Mouse (Mus musculus): Measurements from ENCODE around the gene Becn1. TPM values are rescaled to one million over a fixed set of nuclear protein-coding genes. Genes with fewer than 3 reads are reported as not detected.

Gene Becn1
- 178 TPM for total RNA-seq (2023)

GRCm38 (mm10) chr11:101302004-101302798 lies at the start of gene Becn1:
Gene Becn1 (minus strand): TSS chr11:101302286.

GRCm38 (mm10) chr11:101330371-101330924 lies 28.4 kb upstream of the Becn1 start, which contains the start of gene Aoc3:
Gene Aoc3 (plus strand): TSS chr11:101330605.

GRCm38 (mm10) chr11:101324763-101325162 lies 22.7 kb upstream of the Becn1 start, which contains the start of gene Aoc2:
Gene Aoc2 (plus strand): TSS chr11:101325063.

GRCm38 (mm10) chr11:101315665-101316500 lies 13.8 kb upstream of the Becn1 start, which contains the start of gene Psme3:
Gene Psme3 (plus strand): TSS chr11:101316213.

GRCm38 (mm10) chr11:101278223-101279192 lies 23.6 kb downstream of the Becn1 start, which contains the start of the genes Cntd1 and Coa3:
Gene Cntd1 (plus strand): TSS chr11:101279012.
Gene Coa3 (minus strand): TSS chr11:101279114.

DNA sequence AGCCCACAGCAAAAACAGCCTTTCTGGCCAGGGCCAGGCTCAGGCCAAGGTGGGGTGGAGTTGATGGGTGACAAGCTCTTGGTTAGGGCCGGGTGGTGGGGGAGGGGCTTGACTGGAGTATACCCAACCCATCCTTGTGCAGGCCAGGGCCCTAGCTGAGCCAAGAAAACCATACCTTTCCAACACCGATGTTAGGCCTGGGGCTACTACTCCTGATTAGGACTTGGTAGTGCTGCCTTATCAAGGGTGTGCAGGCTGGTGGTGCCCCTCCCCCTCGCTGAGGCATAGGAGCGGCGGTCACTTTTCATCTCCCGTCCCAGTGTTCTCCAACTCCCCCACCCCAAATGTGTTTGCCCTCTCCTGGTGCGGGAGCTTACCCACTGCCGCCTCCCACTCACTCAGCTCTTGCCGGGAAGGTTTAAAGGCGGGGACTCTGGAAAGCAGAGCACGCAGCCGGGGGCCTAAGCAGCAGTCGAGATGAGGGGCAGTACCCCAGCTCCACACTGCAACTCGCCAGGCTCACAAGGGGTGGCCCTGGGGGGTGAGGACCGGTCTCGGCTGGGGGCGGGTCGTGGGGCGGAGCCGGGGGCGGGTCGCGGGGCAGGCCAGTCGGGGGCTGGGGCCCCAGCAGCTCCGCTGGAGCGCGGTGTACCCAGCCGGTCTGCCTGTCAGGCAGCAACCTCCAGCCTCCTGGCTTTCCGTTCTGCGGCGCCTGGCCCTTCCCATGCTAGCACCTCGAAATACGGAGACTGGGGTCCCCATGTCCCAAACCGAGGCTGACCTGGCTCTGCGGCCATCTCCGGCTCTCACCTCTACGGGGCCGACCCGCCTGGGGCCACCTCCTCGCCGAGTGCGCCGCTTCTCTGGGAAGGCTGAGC lies 41.9 kb downstream of the Becn1 start, which contains the start of gene Wnk4:
Gene Wnk4 (plus strand): TSS at position 620 of the 878 bp plus-strand sequence.

DNA sequence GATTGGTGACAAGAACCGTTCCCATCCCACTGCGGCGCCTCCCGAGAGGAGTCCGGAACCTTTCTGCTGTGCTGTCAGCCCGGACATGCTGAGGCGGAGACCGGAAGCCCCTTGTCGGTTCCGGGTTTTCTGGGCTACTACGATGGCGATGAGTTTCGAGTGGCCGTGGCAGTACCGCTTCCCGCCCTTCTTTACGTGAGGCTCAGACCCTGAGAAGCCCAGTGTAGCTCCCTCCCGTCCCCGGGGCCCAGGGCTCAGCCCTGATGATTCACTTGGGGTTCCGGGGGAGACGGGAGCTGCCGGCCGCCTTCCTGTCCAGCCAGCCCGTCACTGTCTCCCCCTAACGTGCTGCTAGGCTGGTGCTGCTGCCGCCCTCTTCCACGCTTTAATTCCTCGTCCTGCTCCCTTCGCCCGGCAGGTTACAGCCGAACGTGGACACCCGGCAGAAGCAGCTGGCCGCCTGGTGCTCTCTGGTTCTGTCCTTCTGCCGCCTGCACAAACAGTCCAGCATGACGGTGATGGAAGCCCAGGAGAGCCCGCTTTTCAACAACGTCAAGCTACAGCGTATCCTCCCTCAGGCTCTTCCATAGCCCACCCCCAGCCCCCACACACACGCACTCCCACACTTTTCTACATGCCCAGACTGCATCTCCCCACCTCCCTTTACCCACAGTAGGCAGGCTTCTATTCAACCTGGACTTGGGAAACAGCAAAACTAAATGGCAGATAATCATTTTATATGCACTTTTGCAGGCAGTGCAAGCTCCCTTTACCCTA lies 48.3 kb downstream of the Becn1 start, which contains the start of gene Vps25:
Gene Vps25 (plus strand): TSS at position 95 of the 777 bp plus-strand sequence.

GRCm38 (mm10) chr11:101245855-101246701 lies 56.0 kb downstream of the Becn1 start, which contains the start of gene Ramp2:
Gene Ramp2 (plus strand): TSS chr11:101246028.

Other genes with a start within 250 kb of the Becn1 start
- gene Naglu, start 232.3 kb downstream of the Becn1 start, total RNA-seq (2023) = 10.0 TPM
- gene Hsd17b1, start 223.9 kb downstream of the Becn1 start, total RNA-seq (2023) = not detected
- 11.0 TPM for gene Coasy, start 219.7 kb downstream of the Becn1 start, total RNA-seq (2023)
- 31.3 TPM for gene Mlx, start 215.0 kb downstream of the Becn1 start, total RNA-seq (2023)
- 1.8 TPM for gene Psmc3ip, start 206.8 kb downstream of the Becn1 start, total RNA-seq (2023)
- gene Retreg3, start 182.4 kb downstream of the Becn1 start, total RNA-seq (2023) = 78.0 TPM
- gene Tubg1, start 182.3 kb downstream of the Becn1 start, total RNA-seq (2023) = 12.4 TPM
- 1.7 TPM for gene Tubg2, start 146.4 kb downstream of the Becn1 start, total RNA-seq (2023)
- 0.32 TPM for gene Cntnap1, start 131.8 kb downstream of the Becn1 start, total RNA-seq (2023)
- 0.35 TPM for gene Plekhh3, start 130.9 kb downstream of the Becn1 start, total RNA-seq (2023)
- gene Ccr10, start 126.8 kb downstream of the Becn1 start, total RNA-seq (2023) = not detected
- 72.5 TPM for gene Ezh1, start 75.8 kb downstream of the Becn1 start, total RNA-seq (2023)
- gene Ramp2, start 56.3 kb downstream of the Becn1 start, total RNA-seq (2023) = not detected
- 73.4 TPM for gene Vps25, start 48.6 kb downstream of the Becn1 start, total RNA-seq (2023)
- 1.8 TPM for gene Wnk4, start 41.7 kb downstream of the Becn1 start, total RNA-seq (2023)
- not detected for gene Cntd1, start 23.3 kb downstream of the Becn1 start, total RNA-seq (2023)
- gene Coa3, start 23.2 kb downstream of the Becn1 start, total RNA-seq (2023) = 21.3 TPM
- 124 TPM for gene Psme3, start 13.9 kb upstream of the Becn1 start, total RNA-seq (2023)
- gene Aoc2, start 22.8 kb upstream of the Becn1 start, total RNA-seq (2023) = 17.0 TPM
- 1.00 TPM for gene Aoc3, start 28.3 kb upstream of the Becn1 start, total RNA-seq (2023)
- gene G6pc, start 65.3 kb upstream of the Becn1 start, total RNA-seq (2023) = not detected
- gene Aarsd1, start 115.3 kb upstream of the Becn1 start, total RNA-seq (2023) = 22.1 TPM
- gene Gm27029, start 122.5 kb upstream of the Becn1 start, total RNA-seq (2023) = 2.1 TPM
- 23.7 TPM for gene Rundc1, start 122.8 kb upstream of the Becn1 start, total RNA-seq (2023)
- 6.8 TPM for gene Ptges3l, start 123.0 kb upstream of the Becn1 start, total RNA-seq (2023)
- 104 TPM for gene Rpl27, start 140.0 kb upstream of the Becn1 start, total RNA-seq (2023)
- gene Ifi35, start 146.1 kb upstream of the Becn1 start, total RNA-seq (2023) = 55.9 TPM
- gene Rnd2, start 162.7 kb upstream of the Becn1 start, total RNA-seq (2023) = 0.56 TPM
- 5.3 TPM for gene Vat1, start 163.9 kb upstream of the Becn1 start, total RNA-seq (2023)
- gene Brca1, start 249.7 kb upstream of the Becn1 start, total RNA-seq (2023) = 3.3 TPM
- gene Nbr1, start 249.9 kb upstream of the Becn1 start, total RNA-seq (2023) = 171 TPM